Mouse (Mus musculus): Measurements from ENCODE around the gene Nxn.

DNA sequence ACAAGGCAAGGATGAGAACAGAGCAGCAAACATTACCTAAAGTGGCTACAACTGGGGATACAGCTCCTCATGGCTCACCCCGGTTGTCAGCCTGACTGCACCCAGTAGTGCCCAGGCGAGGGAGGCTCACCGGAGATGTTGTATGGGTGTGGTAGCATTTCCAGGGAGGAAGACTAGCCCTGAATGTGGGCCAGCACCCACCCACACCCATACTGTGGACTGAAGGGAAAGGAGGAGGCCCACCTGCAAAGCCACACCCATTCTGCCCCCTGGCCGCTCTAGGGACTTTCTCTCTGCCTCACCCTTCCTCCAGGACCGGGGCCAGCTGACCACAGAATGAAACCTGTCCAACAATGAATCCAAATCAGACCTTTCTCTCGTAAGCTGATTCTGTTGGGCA is 72.3 kb downstream of the Nxn start:
- TF ChIP-seq POLR2A (IDR thresholded peaks at IDR 0.05; ENCODE audit: control insufficient read depth, extremely low read depth, insufficient read depth, low read length, poor library complexity) (no peak), CTCF (IDR thresholded peaks at IDR 0.05; ENCODE audit: borderline replicate concordance, control insufficient read depth, extremely low read depth, insufficient read depth, low read length, poor library complexity) (no peak)

Measured in thymus, adult 2 months (tissue).